Mouse (Mus musculus) layer of hippocampus, postnatal 14 days (tissue): ENCODE results near the gene Aox4. TPM values are rescaled to one million over a fixed set of nuclear protein-coding genes. Genes with fewer than 3 reads are reported as not detected.

Source experiments
- DNase-seq, 2 experiments: peaks; one replicate each; pipeline ENCODE4 v3.0.0; 2021 to 2022; ENCODE audit warnings: low spot score in 2 of 2, mixed read lengths in 1 of 2
- total RNA-seq, 2 experiments: library from RNA; stranded (reverse); gene quantifications; 2 replicates each; pipeline ENCODE4 v1.2.3; 2021

Aox4 gene
- total RNA-seq, 2 experiments from 2014 or later: 3.5 to 3.8 TPM

DNA sequence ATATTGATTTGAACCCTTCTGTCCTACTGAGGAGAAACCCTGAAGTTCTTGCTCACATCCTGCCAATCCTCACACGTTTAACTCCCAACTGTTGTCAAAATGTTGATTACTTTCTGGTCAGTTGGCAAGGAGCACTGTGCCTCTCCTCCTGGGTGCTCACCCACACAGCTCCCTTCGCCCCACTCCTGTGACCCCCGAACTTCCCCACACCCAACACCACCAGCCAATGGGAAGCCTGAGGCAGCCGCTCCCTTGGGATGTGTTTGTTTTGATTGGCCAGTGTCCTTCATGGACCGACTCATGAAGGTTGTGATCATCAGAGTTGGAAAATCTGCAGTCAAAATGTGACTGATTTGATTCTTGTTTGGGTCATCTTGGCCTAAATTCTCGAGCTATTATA lies 88.2 kb downstream of the Aox4 start:
- no peak for DNase-seq

DNA sequence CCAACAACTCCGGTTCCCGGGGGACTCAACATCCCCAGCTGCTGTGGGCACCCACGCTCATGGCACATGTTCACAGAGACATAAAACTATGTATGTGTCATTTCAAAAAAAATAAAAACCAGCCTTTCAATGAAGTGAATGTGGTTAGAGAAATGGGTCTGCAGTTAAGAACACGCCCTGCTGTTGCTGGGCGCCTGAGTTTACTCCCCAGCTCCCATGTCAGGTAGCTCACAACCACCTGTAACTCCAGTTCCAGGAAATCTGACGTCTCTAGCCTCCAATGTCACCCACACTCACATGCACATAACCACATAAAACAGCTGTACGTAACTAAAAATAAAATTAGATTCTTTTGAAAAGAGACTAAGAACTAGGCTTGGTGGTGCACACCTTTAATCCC lies 90.9 kb downstream of the Aox4 start:
- no peak for DNase-seq

DNA sequence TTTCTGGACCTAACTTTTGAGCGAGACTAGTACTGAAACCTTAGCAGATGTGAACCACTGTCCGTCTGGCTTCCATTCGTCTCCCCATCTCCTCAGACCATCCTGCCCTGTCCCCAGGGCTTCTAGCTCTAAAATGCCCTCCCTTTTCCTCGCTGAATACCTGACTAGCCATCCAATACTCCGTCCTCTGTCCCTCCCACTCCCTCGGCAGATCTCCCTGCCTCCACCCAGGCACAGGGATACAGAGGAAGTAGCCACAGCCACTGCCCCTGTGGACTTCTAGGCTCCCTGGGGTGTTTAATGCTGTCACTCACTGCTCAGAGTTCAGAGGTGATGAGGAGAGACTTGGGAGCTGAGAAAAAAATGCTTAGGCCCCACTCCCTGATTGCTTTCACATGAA lies 91.8 kb downstream of the Aox4 start:
- no peak for DNase-seq

DNA sequence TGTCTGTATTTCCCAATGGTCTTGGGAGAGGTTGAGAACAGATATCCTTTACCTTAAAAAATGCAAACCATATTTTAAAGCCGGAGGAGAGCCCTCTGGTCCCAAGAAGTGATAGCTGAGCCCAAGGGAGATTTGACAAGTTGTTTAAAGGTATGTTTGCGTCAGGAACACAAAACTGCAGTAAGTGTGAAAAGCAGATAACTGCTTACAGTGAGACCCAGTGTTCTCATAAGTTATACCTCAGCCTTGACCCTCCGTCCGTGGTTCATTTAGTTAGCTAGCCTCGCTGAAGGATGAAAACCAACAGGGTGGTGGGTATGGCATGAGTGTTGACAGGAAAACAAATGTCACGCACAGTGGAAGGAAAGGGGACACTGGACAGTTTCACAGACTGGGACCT lies 92.8 kb downstream of the Aox4 start:
- DNase-seq: no peak

DNA sequence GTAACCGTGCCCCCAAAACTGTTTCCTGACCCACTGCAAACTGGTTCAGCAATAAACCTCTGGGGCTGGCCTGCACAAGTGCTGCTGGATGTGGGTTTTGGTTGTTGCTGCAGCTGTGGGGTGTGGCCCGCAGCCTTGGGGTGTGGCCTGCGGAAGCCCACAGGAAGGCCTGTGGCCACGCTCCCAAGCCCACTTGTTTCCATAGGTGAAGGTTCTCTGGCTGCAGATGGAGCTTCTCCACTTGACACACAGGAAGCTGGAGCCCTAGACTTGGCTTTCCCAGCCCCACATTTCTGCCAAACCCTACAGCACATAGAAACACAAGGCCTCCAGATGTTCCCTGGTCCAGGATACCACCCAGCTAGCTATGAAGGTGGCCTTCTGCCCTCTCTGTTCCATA lies 93.5 kb downstream of the Aox4 start:
- DNase-seq: no peak

DNA sequence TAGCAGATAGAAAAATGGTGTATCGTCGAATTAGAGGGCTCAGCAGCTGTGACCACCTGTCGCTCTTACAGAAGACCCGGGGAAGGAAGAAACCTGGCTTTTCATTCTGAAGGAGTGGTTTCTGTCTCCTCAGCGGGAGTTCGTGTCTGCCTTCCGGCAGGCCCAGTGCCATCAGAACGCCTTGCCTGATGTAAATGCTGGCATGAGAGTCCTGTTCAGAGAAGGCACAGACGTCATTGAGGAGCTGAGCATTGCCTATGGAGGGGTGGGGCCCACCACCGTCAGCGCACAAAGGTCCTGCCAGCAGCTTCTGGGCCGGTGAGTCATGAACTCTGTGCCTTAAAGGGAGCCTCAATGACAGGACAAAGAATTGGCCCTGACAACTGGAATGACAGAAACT lies 94.1 kb downstream of the Aox4 start:
- DNase-seq: no peak

DNA sequence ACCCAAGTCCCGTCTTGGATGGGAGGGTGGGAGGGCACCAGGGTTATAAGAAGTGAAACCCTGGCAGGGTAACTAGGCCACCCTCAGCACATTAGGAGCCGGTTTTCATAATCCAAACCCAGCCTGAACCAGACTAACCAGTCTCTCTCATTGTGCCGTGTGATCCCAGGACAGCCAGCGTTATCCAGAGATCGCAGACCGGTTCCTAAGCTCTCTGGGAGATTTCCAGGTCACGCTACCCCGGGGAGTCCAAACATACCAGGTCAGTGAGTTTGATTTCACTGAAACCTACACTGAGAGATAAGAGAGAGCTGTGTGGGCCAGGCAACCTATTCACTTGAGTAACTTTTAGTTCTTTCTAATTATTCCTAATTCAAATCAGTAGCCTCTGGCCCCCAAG lies 97.0 kb downstream of the Aox4 start:
- no peak for DNase-seq

DNA sequence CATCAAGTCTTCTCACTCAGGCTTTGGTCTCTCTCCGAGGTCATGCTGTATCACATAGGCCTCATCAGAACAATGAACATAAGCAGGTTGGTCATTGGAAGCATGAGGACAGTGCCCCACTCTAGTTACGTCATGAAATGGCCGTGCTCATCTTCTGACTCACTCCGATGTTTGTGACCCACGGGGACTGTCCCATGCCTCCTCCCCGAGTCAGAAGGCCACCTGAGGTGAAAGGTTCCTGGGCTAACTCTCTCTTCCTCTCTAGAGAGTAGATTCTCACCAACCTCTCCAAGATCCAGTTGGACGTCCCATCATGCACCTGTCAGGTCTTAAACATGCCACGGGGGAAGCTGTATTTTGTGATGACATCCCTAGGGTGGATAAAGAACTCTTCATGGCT lies 98.4 kb downstream of the Aox4 start:
- no peak for DNase-seq

DNA sequence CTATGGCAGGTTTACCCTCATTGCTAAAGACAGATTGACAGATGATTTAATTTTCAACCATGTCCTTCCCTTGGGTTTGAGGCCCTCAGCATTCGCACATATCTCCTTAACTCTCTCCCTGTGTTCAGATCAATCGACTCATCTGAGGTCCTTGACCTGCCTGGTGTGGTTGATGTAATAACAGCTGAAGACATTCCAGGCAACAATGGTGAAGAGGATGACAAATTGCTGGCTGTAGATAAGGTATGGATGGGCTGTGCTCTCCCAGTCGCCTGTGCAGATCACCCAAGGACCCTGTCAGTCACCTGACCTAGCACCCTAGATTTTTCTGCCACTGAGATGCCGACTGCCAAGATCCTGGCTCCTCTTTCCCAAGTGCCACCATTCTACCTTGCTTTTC lies 99.7 kb downstream of the Aox4 start:
- DNase-seq: no peak

DNA sequence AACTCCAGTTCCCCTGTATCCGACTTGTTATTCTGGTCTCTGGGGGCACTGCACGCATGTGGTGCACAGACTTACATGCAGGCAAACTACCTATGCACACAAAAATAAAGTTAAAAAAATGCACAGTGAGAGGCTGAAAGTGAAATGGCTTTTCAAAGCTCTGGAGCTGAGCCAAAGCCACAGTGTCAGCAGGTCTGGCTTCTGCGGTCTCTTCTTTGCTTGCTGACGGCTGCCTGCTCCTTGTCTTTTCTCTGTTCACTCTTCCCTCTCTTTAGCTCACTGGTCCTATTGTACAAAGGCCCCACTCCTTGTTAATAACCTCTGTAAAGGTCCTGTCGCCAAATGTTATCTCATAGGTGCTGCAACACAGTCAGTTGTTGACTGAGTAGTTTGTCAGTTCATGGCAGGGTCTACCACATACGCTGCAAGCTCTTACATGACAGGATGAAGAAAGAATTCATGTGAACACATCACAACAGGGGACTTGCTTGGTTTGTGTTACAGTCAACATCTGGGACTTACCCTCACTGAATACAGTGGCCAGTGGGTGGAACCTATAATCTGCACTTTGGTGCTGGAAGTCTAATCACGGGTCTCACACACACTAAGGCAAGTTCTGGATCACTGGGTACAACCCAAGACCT lies 101.1 kb downstream of the Aox4 start:
- DNase-seq: no peak

DNA sequence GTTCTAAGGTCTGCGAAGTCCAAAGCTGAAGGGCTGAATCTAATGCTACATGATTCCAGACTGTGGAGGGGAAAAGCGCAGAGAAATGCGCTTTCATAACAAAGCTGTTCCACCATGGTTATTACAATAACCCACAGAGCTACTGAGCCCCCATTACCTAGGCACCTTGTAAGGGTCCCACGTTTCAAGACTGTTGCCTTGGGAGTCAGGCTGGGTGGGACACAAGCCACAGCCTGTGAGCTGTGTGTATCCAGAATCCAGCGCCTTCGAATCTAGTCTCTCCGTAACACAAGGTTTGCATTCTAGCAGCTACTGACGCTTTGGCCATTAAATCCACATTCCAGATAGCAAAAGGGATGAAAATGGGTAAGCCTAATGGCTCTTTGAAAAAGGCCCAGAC lies 103.0 kb downstream of the Aox4 start:
- DNase-seq: no peak

DNA sequence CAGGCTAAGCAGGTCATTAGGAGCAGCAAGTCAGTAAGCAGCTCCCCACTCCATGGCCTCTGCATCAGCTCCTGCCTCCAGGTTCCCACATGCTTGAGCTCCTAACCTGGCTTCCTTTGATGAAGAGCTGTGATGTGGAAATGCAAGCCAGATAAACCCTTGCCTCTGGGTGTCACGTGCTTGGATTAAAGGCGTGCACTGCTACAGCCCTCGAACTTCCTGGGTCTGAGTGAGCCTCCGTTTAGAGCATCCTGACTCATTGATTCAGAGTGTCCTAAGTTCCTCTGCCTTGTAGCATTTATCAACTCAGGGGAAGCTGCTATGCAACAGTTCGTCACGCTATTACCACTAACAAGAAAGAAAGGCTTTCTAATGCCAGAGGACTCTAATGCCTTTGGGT lies 105.3 kb downstream of the Aox4 start:
- DNase-seq: no peak

Other genes with a start within 250 kb of the Aox4 start
- gene Sgo2a, start 214.4 kb upstream of the Aox4 start, total RNA-seq: 1 to 10 TPM in 1 of 2 experiments, under 1 TPM in 1; 0.95 to 1.4 TPM
- 10 to 100 TPM; 18.3 to 21.2 TPM for gene Kctd18, start 191.4 kb upstream of the Aox4 start, total RNA-seq
- gene Aox1, start 180.5 kb upstream of the Aox4 start, total RNA-seq: 1 to 10 TPM; 2.3 to 2.7 TPM
- 1 to 10 TPM; 3.1 to 3.8 TPM for gene Aox3, start 97.3 kb upstream of the Aox4 start, total RNA-seq
- not detected for gene Aox2, start 67.9 kb downstream of the Aox4 start, total RNA-seq
- 100 to 1,000 TPM; 184 to 185 TPM for gene Bzw1, start 182.5 kb downstream of the Aox4 start, total RNA-seq
- gene Clk1, start 213.7 kb downstream of the Aox4 start, total RNA-seq: 100 to 1,000 TPM; 121 to 136 TPM
- 10 to 100 TPM; 21.4 to 21.8 TPM for gene Nif3l1, start 234.8 kb downstream of the Aox4 start, total RNA-seq
- gene Ppil3, start 235.1 kb downstream of the Aox4 start, total RNA-seq: 10 to 100 TPM; 25.5 to 28.3 TPM